Mouse (Mus musculus) liver, embryonic 14.5 days (tissue): ENCODE data around the gene Peli2. TPM values are rescaled to one million over a fixed set of nuclear protein-coding genes. Genes with fewer than 3 reads are reported as not detected.
"Not testable (repeated sequence)": the region's sequence is repeated elsewhere in the genome, so short reads cannot be mapped to it uniquely, and the experiment has no call there.

Experiments
- ATAC-seq: fragments of 200-750 bp; cut with Nextera tagmentation; 2 replicates; pipeline ENCODE4 v1.8.0; 2017; ENCODE audit warnings: moderate number of reproducible peaks, mild to moderate bottlenecking, moderate library complexity; ENCODE audit not compliant: insufficient read depth
- DNase-seq, 3 experiments: peaks; one replicate each; pipeline ENCODE4 v3.0.0-alpha.2; 2012 to 2013; ENCODE audit warnings: low read depth in 3 of 3, low spot score in 3 of 3
- H3K27ac ChIP-seq: fragments of 300-500 bp; sonication (generic); 2 replicates; pipeline ENCODE4 v1.5.1; 2014; ENCODE audit warnings: moderate library complexity, mild to moderate bottlenecking, control low read depth, inconsistent platforms
- H3K27me3 ChIP-seq: fragments of 300-500 bp; sonication (generic); 2 replicates; pipeline ENCODE4 v1.6.1; 2014; ENCODE audit warnings: mild to moderate bottlenecking, low read length, moderate library complexity; ENCODE audit not compliant: control insufficient read depth, insufficient read depth
- H3K36me3 ChIP-seq: fragments of 300-500 bp; sonication (generic); replicated peaks from 2 replicates; pipeline ENCODE4 v1.6.1; 2014; ENCODE audit warnings: low read depth; ENCODE audit not compliant: control insufficient read depth, insufficient read depth
- H3K4me1 ChIP-seq, 2 experiments: fragments of 200-500 bp in 1 of 2; fragments of 300-500 bp in 1 of 2; sonication (generic) in 1 of 2; replicated peaks; 2 replicates each; pipeline ENCODE4 v1.6.1; 2012 to 2014; ENCODE audit warnings: antibody characterized with exemption in 1 of 2, inconsistent platforms in 1 of 2, low read length in 1 of 2; ENCODE audit not compliant: control insufficient read depth in 2 of 2, insufficient read depth in 2 of 2
- H3K4me2 ChIP-seq: fragments of 300-500 bp; sonication (generic); 2 replicates; pipeline ENCODE4 v1.6.1; 2014; ENCODE audit warnings: low read depth, mild to moderate bottlenecking, control low read depth, moderate library complexity
- H3K4me3 ChIP-seq, 2 experiments: fragments of 200-500 bp in 1 of 2; fragments of 300-500 bp in 1 of 2; sonication (generic) in 1 of 2; 2 replicates each; pipeline ENCODE4 v1.5.1; 2012 to 2014; ENCODE audit warnings: low read depth in 2 of 2, low read length in 2 of 2, mild to moderate bottlenecking in 2 of 2, control low read depth in 1 of 2, inconsistent platforms in 1 of 2, moderate library complexity in 1 of 2; ENCODE audit not compliant: insufficient read depth in 1 of 2
- H3K9ac ChIP-seq: fragments of 300-500 bp; sonication (generic); replicated peaks from 2 replicates; pipeline ENCODE4 v1.6.1; 2014; ENCODE audit warnings: mild to moderate bottlenecking, control low read depth, moderate library complexity
- H3K9me3 ChIP-seq: fragments of 300-500 bp; sonication (generic); 2 replicates; pipeline ENCODE4 v1.6.1; 2016; ENCODE audit warnings: low read length, mixed read lengths; ENCODE audit not compliant: control insufficient read depth
- CTCF ChIP-seq: IDR thresholded peaks from 2 replicates; pipeline ENCODE4 v1.5.1; 2016; ENCODE audit warnings: antibody characterized with exemption, low read depth, control low read depth
- EP300 ChIP-seq: IDR thresholded peaks from 2 replicates; pipeline ENCODE4 v1.6.1; 2016; ENCODE audit warnings: antibody characterized with exemption, low read depth
- WGBS: fragments of 180-500 bp; shearing (Covaris S2); extraction: QIAGEN DNeasy Blood & Tissue Kit; methylation state at CpG from one replicate; pipeline ENCODE4 v1.1.7; 2014; ENCODE audit not compliant: insufficient replicate concordance; 5-methylcytosine and 5-hydroxymethylcytosine counted together
- polyA plus RNA-seq, 2 experiments: library from polyadenylated mRNA; depleted of rRNA in 1 of 2; stranded (reverse) in 1 of 2; unstranded in 1 of 2; fragments of >200 nt; fragmentation: Nextera tagmentation in 1 of 2; extraction: Ambion mirVana in 1 of 2; gene quantifications; 2 replicates each; pipeline versions ENCODE4 v1.2.1 to v1.2.3; 2012 to 2014

The Peli2 gene
- polyA plus RNA-seq (2012; rRNA removed) (0.68 and 0.73 TPM in 2 replicates), polyA plus RNA-seq (2014; fragmentation: Nextera tagmentation; extraction: Ambion mirVana) (0.70 and 0.94 TPM in 2 replicates)

- 0 out of 4 replicates have a peak, but pooled peaks cover 0 to 2% of the 10 kb centered on the region in 2 experiments for H3K4me1 ChIP-seq
- H3K27me3 ChIP-seq, result peaks cover 32% of the 10 kb centered on the region
- DNase-seq (no peak), ATAC-seq (peak; percentile 68)
- TF ChIP-seq CTCF (no peak), EP300 (no peak)
- WGBS, result under 1% methylated on average over 108 of the region's 117 CpGs
- no peak within 1 kb of the TSS for H3K9ac ChIP-seq
- no peaks in the 10 kb centered on the region for H3K36me3 ChIP-seq
- no peaks in the 10 kb centered on the region for H3K9me3 ChIP-seq
- H3K27ac ChIP-seq, result no peak within 1 kb of the TSS
- peak within 1 kb of the TSS; percentile 42 for H3K4me2 ChIP-seq
- peak within 1 kb of the TSS; percentile 55 to 59 for H3K4me3 ChIP-seq
These were observed at the start of gene Peli2 for GRCm38 (mm10) chr14:48120752-48121528. Gene Peli2 (plus strand): TSS chr14:48120823.

DNA sequence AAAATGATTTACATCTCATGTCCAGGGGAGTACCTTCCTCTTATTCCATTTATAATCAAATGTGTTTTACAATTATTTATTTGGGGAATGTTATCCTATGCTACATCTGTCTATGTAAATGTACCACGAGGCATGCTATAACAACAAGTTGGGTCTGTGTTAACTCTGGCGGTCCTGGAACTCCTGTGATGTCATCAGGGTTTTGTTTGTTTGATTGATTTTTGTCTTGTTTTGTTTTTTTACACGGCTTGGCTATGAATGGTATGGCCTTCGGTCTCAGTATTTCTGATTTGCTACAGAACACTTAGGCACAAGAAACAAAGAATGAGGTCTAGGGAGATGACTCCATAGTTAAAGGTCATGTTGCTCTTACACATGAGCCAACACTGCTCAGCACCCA lies 48.5 kb upstream of the Peli2 start:
- TF ChIP-seq EP300, result no peak
- no peak for TF ChIP-seq CTCF
- Histone ChIP-seq H3K9ac (no peak overlapping the region), H3K27me3 (no peaks in the 10 kb centered on the region), H3K27ac (no peak overlapping the region), H3K36me3 (no peaks in the 10 kb centered on the region), H3K4me2 (no peak overlapping the region), H3K4me3 (no peak overlapping the region), H3K4me1 (peaks cover 0 to 5% of the 10 kb centered on the region in 2 experiments; a peak in 1 of 4 replicates), H3K9me3 (no peaks in the 10 kb centered on the region)
- ATAC-seq (no peak), DNase-seq (no peak)
- 45% methylated on average over 4 of the region's 4 CpGs for WGBS

DNA sequence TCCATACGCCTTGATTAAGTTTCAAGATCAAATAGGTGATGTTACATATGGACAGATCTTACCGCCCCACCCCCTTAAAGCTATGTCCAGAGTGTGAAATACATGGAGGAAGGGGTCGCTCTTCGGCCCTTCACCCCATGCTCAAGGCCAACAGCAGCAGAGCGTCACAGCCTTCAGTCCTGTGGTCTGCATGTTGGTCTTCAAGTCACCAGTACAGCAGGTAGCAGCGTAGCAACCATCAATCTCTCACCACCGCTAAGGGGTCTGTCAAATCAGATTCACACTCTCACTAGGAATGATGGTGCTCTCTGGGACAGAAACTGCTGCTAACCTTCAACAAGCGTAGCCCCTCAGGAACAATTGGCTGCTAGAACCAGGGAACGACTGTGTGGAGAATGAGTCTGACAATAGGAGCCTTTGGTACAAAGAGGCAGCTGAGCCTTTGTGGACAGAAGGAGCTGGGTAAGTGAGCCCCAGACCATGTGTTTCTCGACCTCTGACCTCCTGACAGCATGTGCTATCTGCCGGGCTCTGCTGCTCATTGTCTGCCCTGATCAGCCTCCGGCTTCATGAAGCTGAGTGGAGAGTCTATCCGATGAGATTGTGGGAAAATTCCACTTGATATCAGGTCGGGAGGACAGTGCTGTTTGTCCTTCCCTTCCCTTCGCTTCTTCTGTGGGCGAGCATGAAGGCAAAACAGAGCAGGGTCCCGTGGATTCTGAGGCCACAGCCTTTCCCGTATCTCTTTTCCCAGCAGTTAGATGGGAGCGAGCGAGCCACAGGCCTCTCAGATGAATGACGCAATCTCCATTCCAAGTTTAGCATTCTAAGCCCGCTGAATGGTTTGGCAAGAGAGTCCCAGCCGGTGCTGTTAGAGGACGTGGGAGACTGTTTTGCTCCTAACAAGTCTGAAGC lies 47.1 kb upstream of the Peli2 start:
- Histone ChIP-seq H3K4me2 (no peak overlapping the region), H3K27me3 (no peaks in the 10 kb centered on the region), H3K4me3 (no peak overlapping the region), H3K36me3 (no peaks in the 10 kb centered on the region), H3K4me1 (peaks cover 0 to 5% of the 10 kb centered on the region in 2 experiments; a peak in 1 of 4 replicates), H3K9me3 (no peaks in the 10 kb centered on the region), H3K9ac (no peak overlapping the region), H3K27ac (no peak overlapping the region)
- TF ChIP-seq CTCF (no peak), EP300 (no peak)
- DNase-seq (no peak), ATAC-seq (peak; percentile 50)
- WGBS, result 40% methylated on average over 24 of the region's 24 CpGs

DNA sequence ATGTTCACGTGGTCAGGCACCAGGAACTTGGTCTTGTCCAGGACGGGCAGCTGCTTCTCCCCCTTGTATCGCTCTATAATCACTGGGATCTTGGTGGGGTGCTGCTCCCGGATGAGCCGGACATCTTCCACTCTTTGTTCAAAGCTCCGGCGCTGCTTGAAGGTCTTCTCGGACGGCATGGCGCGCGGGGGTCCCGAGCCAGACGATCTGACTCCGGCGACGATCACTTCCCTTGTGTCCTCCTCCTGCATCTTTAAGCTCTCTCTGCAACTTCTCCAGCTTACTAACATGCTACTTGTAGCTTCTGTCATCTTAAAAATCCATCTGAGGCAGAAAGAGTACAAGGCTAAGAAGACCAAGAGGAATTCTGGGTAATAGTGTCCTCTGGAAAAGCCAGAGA lies 41.0 kb upstream of the Peli2 start:
- not testable (repeated sequence) for H3K9me3 ChIP-seq, DNase-seq, H3K4me3 ChIP-seq, H3K27ac ChIP-seq, H3K4me2 ChIP-seq, H3K36me3 ChIP-seq, H3K9ac ChIP-seq, ATAC-seq, H3K4me1 ChIP-seq, H3K27me3 ChIP-seq
- WGBS, result 80% methylated on average over 16 of the region's 17 CpGs
